Mouse (Mus musculus) thymus, postnatal 4 days (tissue): ENCODE measurements around the gene Trir.
A peak's percentile ranks its signal among the peaks of the same experiment; 100 is the strongest.

ENCODE experiments used
- DNase-seq: peaks from one replicate; pipeline ENCODE4 v3.0.0; 2021

Gene Trir

GRCm38 (mm10) chr8:85037366-85037680 lies 10.7 kb downstream of the Trir start:
- DNase-seq, result no peak

- peak; percentile 86 for DNase-seq
Measured at GRCm38 (mm10) chr8:85037681-85038531, 11.3 kb downstream of the Trir start.

- no peak for DNase-seq
Measured at GRCm38 (mm10) chr8:85043619-85044018, 17.0 kb downstream of the Trir start.

GRCm38 (mm10) chr8:85057367-85057766 lies 30.7 kb downstream of the Trir start:
- DNase-seq, result no peak

DNA sequence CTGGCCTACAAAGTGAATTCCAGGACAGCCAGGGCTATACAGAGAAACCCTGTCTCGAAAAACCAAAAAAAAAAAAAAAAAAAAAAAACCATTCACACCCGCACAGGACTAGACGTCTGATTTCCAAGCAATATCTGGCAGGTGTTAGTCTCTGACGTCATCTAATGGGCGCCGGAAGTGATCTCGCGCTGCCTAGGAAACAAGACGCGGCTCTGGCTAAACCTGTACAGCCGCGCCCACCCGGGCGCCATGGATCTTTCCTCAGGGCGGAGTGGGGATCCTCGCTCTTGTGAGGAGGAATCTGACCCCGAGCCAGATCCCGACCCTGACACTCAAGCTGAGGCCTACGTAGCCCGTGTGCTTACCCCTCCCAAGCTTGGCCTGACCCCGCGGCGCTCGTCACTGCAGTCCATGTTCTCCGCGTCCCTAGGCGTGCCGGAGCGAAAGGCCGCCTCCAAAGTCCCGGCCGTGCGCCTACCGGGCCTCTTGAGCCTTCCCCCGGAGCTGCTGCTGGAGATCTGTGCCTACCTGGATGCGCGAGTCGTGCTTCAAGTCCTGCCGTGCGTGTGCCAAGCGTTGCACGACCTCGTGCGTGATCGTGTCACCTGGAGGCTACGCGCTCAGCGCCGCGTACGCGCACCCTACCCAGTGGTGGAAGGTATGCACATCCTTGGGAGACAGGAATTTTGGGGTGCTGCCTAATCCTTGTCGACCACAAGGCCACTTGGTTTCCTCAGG lies 33.4 kb downstream of the Trir start, which contains the start of gene Fbxw9:
Fbxw9 (plus strand) TSS at position 177 of the 738 bp plus-strand sequence.
- peak; percentile 88 for DNase-seq

DNA sequence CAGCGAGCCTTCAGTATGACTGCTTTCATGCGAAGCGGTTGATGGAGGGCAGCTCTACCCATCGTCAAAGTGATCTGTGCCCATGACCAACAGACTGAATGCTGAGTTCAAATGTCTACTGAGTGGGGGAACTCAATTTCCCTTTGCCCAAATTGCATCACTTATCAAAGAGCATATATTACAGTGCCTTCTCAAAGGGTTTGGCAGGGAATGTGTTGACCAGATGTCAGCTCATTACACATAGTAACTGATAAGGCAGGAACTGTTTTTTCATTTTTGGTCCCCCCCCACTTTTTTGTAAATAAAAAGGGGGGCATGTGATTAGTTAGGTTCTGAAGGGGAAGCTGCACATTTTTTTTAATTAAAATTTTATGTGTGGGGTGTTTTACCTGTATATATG lies 36.0 kb downstream of the Trir start:
- no peak for DNase-seq

DNA sequence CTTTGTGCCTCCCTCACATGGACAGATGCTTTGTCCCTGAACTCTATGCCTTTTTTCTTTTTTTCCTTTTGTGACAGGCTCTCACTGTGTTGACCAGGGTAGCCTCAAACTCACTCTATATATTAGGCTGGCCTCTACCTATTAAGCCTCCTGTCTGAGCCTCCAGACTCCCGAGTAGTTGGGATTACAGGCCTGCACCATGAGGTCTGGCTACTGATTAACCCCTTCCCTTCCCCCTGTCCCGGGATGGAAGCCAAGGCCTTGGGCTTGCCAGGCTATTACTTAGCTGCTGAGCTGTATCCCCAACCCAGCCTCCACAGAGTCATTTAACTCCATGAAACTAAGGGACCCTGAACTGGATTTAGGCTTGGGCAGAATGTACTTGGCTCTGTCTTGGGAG lies 38.6 kb downstream of the Trir start:
- no peak for DNase-seq

- no peak for DNase-seq
Measured at GRCm38 (mm10) chr8:85067155-85067554, 40.5 kb downstream of the Trir start.

DNA sequence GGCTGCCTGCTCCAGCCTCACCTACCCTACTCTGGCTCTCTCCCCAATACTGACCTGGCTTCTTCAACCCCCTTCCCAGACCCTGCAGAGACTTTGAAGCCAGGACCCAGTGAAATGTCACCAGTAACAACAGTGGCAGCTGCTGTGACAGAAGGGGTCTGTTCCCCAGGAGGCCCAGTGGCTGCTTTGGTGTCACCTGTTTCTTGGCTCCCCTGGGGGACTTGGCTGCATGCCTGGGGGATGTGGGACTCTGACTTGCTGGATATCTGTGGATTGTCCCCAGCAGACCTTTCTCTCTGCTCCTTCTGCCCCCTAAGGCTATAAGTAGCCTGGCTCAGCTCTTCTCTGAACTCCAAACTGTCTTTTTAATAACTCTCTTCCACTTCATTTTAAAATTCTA lies 41.4 kb downstream of the Trir start, which contains the start of gene Gm5741:
Gm5741 (minus strand) TSS at position 1 of the 400 bp plus-strand sequence.
- DNase-seq, result no peak

- no peak for DNase-seq
Measured at GRCm38 (mm10) chr8:85071041-85071440, 44.4 kb downstream of the Trir start.

DNA sequence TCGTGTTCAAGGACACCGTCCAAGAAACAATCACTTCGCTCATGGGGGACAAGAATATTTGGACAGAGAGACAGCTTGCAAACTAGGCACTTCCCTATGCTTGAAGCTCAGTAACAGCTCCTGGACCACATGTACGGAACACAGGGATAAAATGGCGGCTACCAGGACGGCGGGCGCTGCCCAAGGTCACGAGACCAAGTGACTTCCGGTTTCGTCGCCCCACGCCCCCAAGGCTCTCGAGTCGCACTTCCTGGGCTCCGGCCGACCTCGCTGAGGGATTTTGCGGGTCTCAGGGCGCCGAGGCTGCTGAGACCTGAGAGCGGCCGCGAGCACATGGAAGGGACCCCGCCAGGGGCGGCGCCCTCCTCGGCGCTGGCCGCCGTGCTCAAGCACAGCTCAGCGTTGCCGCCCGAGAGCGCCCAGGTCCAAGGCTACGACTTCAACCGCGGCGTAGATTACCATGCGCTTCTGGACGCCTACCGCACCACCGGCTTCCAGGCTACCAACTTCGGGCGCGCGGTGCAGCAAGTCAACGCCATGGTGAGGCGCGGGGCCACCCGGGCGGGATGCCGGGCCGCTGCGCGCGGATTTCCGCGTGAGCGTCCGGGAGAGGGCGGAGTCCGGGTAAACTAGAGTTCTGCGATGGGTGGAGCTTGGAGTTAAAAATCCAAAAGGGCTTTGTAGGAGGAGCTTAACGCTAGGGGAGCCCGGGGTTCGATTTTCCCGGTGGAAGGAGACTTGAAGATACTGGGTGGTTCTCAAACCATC lies 45.1 kb downstream of the Trir start, which contains the start of gene Dhps:
Dhps (plus strand) TSS at position 244 of the 768 bp plus-strand sequence.
- DNase-seq, result peak; percentile 89

DNA sequence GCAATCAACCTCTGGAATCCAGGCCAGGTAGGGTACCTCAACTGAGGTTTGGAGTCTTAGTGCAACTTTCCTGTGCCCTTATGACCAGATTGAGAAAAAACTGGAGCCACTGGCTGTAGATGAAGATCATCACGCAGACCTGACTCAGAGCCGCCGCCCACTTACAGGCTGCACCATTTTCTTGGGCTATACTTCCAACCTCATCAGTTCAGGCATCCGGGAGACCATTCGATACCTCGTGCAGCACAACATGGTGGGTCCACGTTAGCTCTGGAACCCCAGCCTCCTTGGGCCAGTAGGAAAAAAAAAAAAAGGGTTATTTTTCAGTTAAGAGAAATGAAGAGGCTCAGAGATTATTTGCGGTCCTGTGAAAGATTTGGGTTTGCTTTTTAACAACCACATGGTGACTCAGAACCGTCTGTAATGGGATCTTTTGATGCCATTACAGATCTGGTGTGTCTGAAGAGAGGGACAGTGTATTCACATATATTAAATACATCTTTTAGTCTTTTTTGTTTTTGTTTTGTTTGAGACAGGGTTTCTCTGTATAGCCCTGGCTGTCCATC lies 45.8 kb downstream of the Trir start:
- peak; percentile 43 for DNase-seq

GRCm38 (mm10) chr8:85073041-85073612 lies 46.5 kb downstream of the Trir start:
- no peak for DNase-seq

DNA sequence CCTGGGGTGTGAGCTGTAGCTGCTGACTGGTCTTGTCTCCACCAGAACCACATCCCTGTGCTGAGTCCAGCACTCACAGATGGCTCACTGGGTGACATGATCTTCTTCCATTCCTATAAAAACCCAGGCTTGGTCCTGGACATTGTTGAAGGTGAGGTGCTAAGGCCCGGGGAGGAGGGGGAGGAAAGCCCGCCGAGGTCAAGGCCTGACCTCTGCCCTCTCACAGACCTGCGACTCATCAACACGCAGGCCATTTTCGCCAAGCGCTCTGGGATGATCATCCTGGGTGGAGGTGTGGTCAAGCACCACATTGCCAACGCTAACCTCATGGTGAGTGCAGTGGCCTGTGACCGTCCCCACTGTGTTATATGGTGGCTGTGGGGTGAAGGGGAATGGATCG lies 47.5 kb downstream of the Trir start:
- no peak for DNase-seq

GRCm38 (mm10) chr8:85074617-85075016 lies 48.0 kb downstream of the Trir start:
- DNase-seq, result no peak

DNA sequence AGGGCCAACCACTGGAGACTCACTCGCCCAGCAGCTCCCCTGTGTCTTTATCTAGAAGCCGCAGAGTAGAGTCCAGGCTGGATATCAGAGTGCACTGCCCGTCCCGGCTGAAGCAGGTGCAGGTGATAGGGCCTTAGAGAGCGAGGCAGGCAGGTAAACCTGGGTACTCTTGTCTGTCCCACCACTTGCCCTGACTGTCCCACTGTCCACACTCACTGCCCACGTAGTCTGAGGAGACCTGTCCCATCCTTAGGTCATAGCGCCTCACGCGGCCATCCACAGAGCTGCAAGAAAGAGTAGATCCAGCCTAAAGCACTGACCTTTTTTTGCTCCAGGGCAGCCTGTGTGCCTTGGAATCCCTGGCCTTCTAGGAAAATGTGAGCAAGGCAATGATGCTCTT lies 49.4 kb downstream of the Trir start:
- DNase-seq, result no peak

GRCm38 (mm10) chr8:85076993-85077392 lies 50.4 kb downstream of the Trir start:
- peak; percentile 82 for DNase-seq
